Mouse (Mus musculus) forebrain, embryonic 14.5 days (tissue): ENCODE measurements at regions not wholly inside any gene's neighbourhood (a gene's known extent, or its start where the extent isn't known, plus 50 kb on each side); places are given as distances from the start of the nearest gene placed in this dataset.
A peak's percentile ranks its signal among the peaks of the same experiment; 100 is the strongest.

Experiments used
- ATAC-seq: fragments of 200-750 bp; cut with Nextera tagmentation; 2 replicates; pipeline ENCODE4 v1.8.0; 2017; ENCODE audit warnings: mild to moderate bottlenecking, moderate library complexity
- DNase-seq: peaks from one replicate; pipeline ENCODE4 v3.0.0-alpha.2; 2015; ENCODE audit warnings: low spot score
- H3K27ac ChIP-seq: fragments of 300-500 bp; sonication (generic); 2 replicates; pipeline ENCODE4 v1.5.1; 2014; ENCODE audit warnings: low read depth, mild to moderate bottlenecking, control low read depth, low read length, moderate library complexity
- H3K27me3 ChIP-seq: fragments of 300-500 bp; sonication (generic); replicated peaks from 2 replicates; pipeline ENCODE4 v1.6.1; 2014; ENCODE audit warnings: low read length, control low read depth, mixed read lengths; ENCODE audit not compliant: control insufficient read depth, insufficient read depth
- H3K36me3 ChIP-seq: fragments of 300-500 bp; sonication (generic); 2 replicates; pipeline ENCODE4 v1.6.1; 2014; ENCODE audit warnings: low read length, control low read depth; ENCODE audit not compliant: control insufficient read depth, insufficient read depth
- H3K4me1 ChIP-seq: fragments of 300-500 bp; sonication (generic); 2 replicates; pipeline ENCODE4 v1.6.1; 2014; ENCODE audit warnings: antibody characterized with exemption, low read length, control low read depth; ENCODE audit not compliant: control insufficient read depth, insufficient read depth
- H3K4me2 ChIP-seq: fragments of 300-500 bp; sonication (generic); 2 replicates; pipeline ENCODE4 v1.6.1; 2014; ENCODE audit warnings: mild to moderate bottlenecking, control low read depth, low read length
- H3K4me3 ChIP-seq: fragments of 300-500 bp; sonication (generic); 2 replicates; pipeline ENCODE4 v1.5.1; 2014; ENCODE audit warnings: low read depth, low read length, control low read depth
- H3K9ac ChIP-seq: fragments of 300-500 bp; sonication (generic); 2 replicates; pipeline ENCODE4 v1.6.1; 2014; ENCODE audit warnings: mild to moderate bottlenecking, low read length, control low read depth, moderate library complexity
- H3K9me3 ChIP-seq: fragments of 300-500 bp; sonication (generic); replicated peaks from 2 replicates; pipeline ENCODE4 v1.6.1; 2016; ENCODE audit warnings: low read length, control low read depth, mixed read lengths; ENCODE audit not compliant: control insufficient read depth
- WGBS: fragments of 180-500 bp; shearing (Covaris S2); extraction: QIAGEN DNeasy Blood & Tissue Kit; methylation state at CpG from one replicate; pipeline ENCODE4 v1.1.7; 2014; 5-methylcytosine and 5-hydroxymethylcytosine counted together

- Histone ChIP-seq H3K27ac (no peak overlapping the region; the same call in 1 of the 2 replicates), H3K9ac (no peak overlapping the region), H3K36me3 (no peaks in the 10 kb centered on the region), H3K27me3 (no peaks in the 10 kb centered on the region), H3K4me1 (peaks cover 33% of the 10 kb centered on the region), H3K4me2 (no peak overlapping the region), H3K9me3 (no peaks in the 10 kb centered on the region), H3K4me3 (no peak overlapping the region)
- ATAC-seq (no peak), DNase-seq (peak; percentile 42)
- 5% methylated on average over 5 of the region's 5 CpGs for WGBS
Observed at GRCm38 (mm10) chr1:193733402-193733801, 363.3 kb upstream of the Camk1g start.

GRCm38 (mm10) chr1:193732113-193732512, 362.0 kb upstream of the Camk1g start:
- ATAC-seq (peak; percentile 71), DNase-seq (peak; percentile 59)
- no peaks in the 10 kb centered on the region for H3K27me3 ChIP-seq
- 0 out of 2 replicates have a peak overlapping the region, but pooled peaks have one; percentile 40 for H3K27ac ChIP-seq
- 0% methylated on average over 1 of the region's 1 CpGs for WGBS
- no peak overlapping the region for H3K4me2 ChIP-seq
- H3K4me1 ChIP-seq: peaks cover 33% of the 10 kb centered on the region
- no peak overlapping the region for H3K4me3 ChIP-seq
- no peaks in the 10 kb centered on the region for H3K9me3 ChIP-seq
- H3K36me3 ChIP-seq: no peaks in the 10 kb centered on the region
- H3K9ac ChIP-seq: no peak overlapping the region

GRCm38 (mm10) chr1:193721850-193722249, 351.8 kb upstream of the Camk1g start:
- Histone ChIP-seq H3K27me3 (no peaks in the 10 kb centered on the region), H3K27ac (no peak overlapping the region), H3K9ac (no peak overlapping the region), H3K4me1 (no peaks in the 10 kb centered on the region), H3K4me2 (no peak overlapping the region), H3K36me3 (no peaks in the 10 kb centered on the region), H3K4me3 (no peak overlapping the region), H3K9me3 (no peaks in the 10 kb centered on the region)
- ATAC-seq (no peak), DNase-seq (no peak)
- 67% methylated on average over 2 of the region's 2 CpGs for WGBS

GRCm38 (mm10) chr1:193720420-193720851, 350.3 kb upstream of the Camk1g start:
- ATAC-seq (0 out of 2 replicates have a peak, but pooled peaks have one; percentile 15), DNase-seq (no peak)
- Histone ChIP-seq H3K27me3 (no peaks in the 10 kb centered on the region), H3K36me3 (no peaks in the 10 kb centered on the region), H3K27ac (no peak overlapping the region), H3K9ac (no peak overlapping the region), H3K4me2 (no peak overlapping the region), H3K4me1 (no peaks in the 10 kb centered on the region), H3K9me3 (no peaks in the 10 kb centered on the region), H3K4me3 (no peak overlapping the region)
- WGBS: 9% methylated on average over 8 of the region's 8 CpGs

- Histone ChIP-seq H3K4me2 (no peak overlapping the region), H3K9me3 (no peaks in the 10 kb centered on the region), H3K36me3 (no peaks in the 10 kb centered on the region), H3K27me3 (no peaks in the 10 kb centered on the region), H3K4me3 (no peak overlapping the region), H3K9ac (no peak overlapping the region), H3K4me1 (0 out of 2 replicates have a peak, but pooled peaks cover 3% of the 10 kb centered on the region), H3K27ac (no peak overlapping the region)
- WGBS: 89% methylated on average over 4 of the region's 4 CpGs
- no peak for ATAC-seq
- DNase-seq: no peak
Observed at GRCm38 (mm10) chr1:193715328-193715727, 345.2 kb upstream of the Camk1g start.

GRCm38 (mm10) chr1:193714631-193715030, 344.5 kb upstream of the Camk1g start:
- Histone ChIP-seq H3K4me2 (no peak overlapping the region), H3K27me3 (no peaks in the 10 kb centered on the region), H3K36me3 (no peaks in the 10 kb centered on the region), H3K9me3 (no peaks in the 10 kb centered on the region), H3K4me3 (no peak overlapping the region), H3K9ac (no peak overlapping the region), H3K4me1 (0 out of 2 replicates have a peak, but pooled peaks cover 3% of the 10 kb centered on the region), H3K27ac (no peak overlapping the region)
- WGBS: 62% methylated on average over 2 of the region's 2 CpGs
- peak; percentile 32; the same call in 1 of the 2 replicates for ATAC-seq
- DNase-seq: peak; percentile 59

GRCm38 (mm10) chr1:193705205-193705604, 335.1 kb upstream of the Camk1g start:
- Histone ChIP-seq H3K27ac (no peak overlapping the region), H3K27me3 (no peaks in the 10 kb centered on the region), H3K4me2 (no peak overlapping the region), H3K36me3 (no peaks in the 10 kb centered on the region), H3K9me3 (no peaks in the 10 kb centered on the region), H3K9ac (no peak overlapping the region), H3K4me1 (peaks cover 13% of the 10 kb centered on the region), H3K4me3 (no peak overlapping the region)
- ATAC-seq (no peak), DNase-seq (no peak)
- WGBS: 23% methylated on average over 2 of the region's 2 CpGs

GRCm38 (mm10) chr1:193702707-193703419, 332.8 kb upstream of the Camk1g start:
- 10% methylated on average over 15 of the region's 15 CpGs for WGBS
- Histone ChIP-seq H3K4me1 (peaks cover 16% of the 10 kb centered on the region), H3K4me3 (peak overlapping the region; percentile 13; the same call in 1 of the 2 replicates), H3K4me2 (peak overlapping the region; percentile 41), H3K36me3 (no peaks in the 10 kb centered on the region), H3K27me3 (no peaks in the 10 kb centered on the region), H3K27ac (peak overlapping the region; percentile 59), H3K9me3 (no peaks in the 10 kb centered on the region), H3K9ac (peak overlapping the region; percentile 49; the same call in 1 of the 2 replicates)
- ATAC-seq (peak; percentile 49), DNase-seq (peak; percentile 85)

GRCm38 (mm10) chr1:193700217-193700616, 330.1 kb upstream of the Camk1g start:
- ATAC-seq (peak; percentile 38; the same call in 1 of the 2 replicates), DNase-seq (no peak)
- Histone ChIP-seq H3K4me2 (no peak overlapping the region), H3K4me3 (no peak overlapping the region), H3K9me3 (no peaks in the 10 kb centered on the region), H3K27me3 (no peaks in the 10 kb centered on the region), H3K9ac (no peak overlapping the region), H3K27ac (no peak overlapping the region), H3K4me1 (peaks cover 16% of the 10 kb centered on the region), H3K36me3 (no peaks in the 10 kb centered on the region)
- WGBS: 68% methylated on average over 3 of the region's 3 CpGs
